18 mouse cellular contexts compared by ENCODE assay signal in the genomic region with DNA sequence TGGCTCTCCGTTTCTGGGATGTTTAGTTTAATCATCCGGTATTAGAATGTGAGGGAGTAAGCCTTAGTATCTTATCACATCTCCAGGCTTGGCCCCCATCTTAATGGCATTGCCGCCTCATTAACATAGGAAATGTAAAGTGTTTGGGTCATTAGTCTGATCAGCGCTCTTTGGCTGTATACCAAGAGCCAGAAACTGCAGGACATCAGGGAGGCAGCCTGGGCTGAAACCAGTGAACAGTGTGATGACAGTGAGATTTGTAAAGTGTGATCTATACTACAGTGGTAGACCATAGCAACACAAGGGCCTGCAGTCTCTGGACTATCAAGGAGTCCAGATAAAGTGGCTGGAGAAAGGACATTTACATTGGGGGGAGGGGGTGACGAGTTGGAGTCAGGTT.
A peak's percentile ranks its signal among the peaks of the same experiment; 100 is the strongest.
DNase-seq lines count a peak whose midpoint lies in the region; ATAC-seq lines count a peak whose summit lies in the region.
"Had no signal": no experiment of that assay in that cellular context is flagged by ENCODE, and none has a peak within 500 bp of the region (broad histone marks: within the 10 kb centered on the region; RNA-seq: fewer than 3 reads in every experiment).

No protein-coding gene starts in this region.

- H3K4me2 ChIP-seq in hindbrain, embryonic 11.5 days (replicated peaks; ENCODE audit: low read depth, low read length): no peak overlapping the region
- H3K4me2 ChIP-seq in forebrain, embryonic 14.5 days (ENCODE audit: low read length): no peak overlapping the region
- H3K4me2 ChIP-seq in hindbrain, embryonic 16.5 days (ENCODE audit: low read length): no peak overlapping the region
- no peak overlapping the region for H3K4me2 ChIP-seq in neural tube, embryonic 13.5 days
- H3K4me2 ChIP-seq: intestine, embryonic 15.5 days had no signal

- no peaks in the 10 kb centered on the region for H3K27me3 ChIP-seq in hindbrain, embryonic 11.5 days (ENCODE audit: control insufficient read depth, insufficient read depth, low read length)
- H3K27me3 ChIP-seq in hindbrain, embryonic 10.5 days (ENCODE audit: insufficient read depth, poor library complexity, severe bottlenecking): no peaks in the 10 kb centered on the region
- H3K27me3 ChIP-seq in forebrain, embryonic 14.5 days (replicated peaks; ENCODE audit: control insufficient read depth, insufficient read depth, low read length): no peaks in the 10 kb centered on the region
- no peaks in the 10 kb centered on the region for H3K27me3 ChIP-seq in hindbrain, embryonic 16.5 days (replicated peaks; ENCODE audit: control insufficient read depth, insufficient read depth, low read length)
- no peaks in the 10 kb centered on the region for H3K27me3 ChIP-seq in neural tube, embryonic 13.5 days
- H3K27me3 ChIP-seq in embryonic facial prominence, embryonic 10.5 days (replicated peaks; ENCODE audit: low read depth, poor library complexity, severe bottlenecking): no peaks in the 10 kb centered on the region
- H3K27me3 ChIP-seq: intestine, embryonic 15.5 days; Patski had no signal

- no peak overlapping the region for H3K27ac ChIP-seq in hindbrain, embryonic 11.5 days (ENCODE audit: low read depth, low read length)
- H3K27ac ChIP-seq in hindbrain, embryonic 10.5 days: no peak overlapping the region
- H3K27ac ChIP-seq in forebrain, embryonic 14.5 days (ENCODE audit: low read depth, low read length): no peak overlapping the region
- H3K27ac ChIP-seq in hindbrain, embryonic 16.5 days (ENCODE audit: low read depth, low read length): no peak overlapping the region; the same call in 1 of the 2 replicates
- peak overlapping the region; percentile 49; the same call in 1 of the 2 replicates for H3K27ac ChIP-seq in neural tube, embryonic 13.5 days (replicated peaks)
- no peak overlapping the region for H3K27ac ChIP-seq in embryonic facial prominence, embryonic 10.5 days (replicated peaks)
- H3K27ac ChIP-seq: intestine, embryonic 15.5 days; stomach, postnatal 0 days had no signal

- DNase-seq in hindbrain, embryonic 11.5 days (ENCODE audit: low spot score): no peak
- no peak for DNase-seq in hindbrain, embryonic 10.5 days (ENCODE audit: low spot score)
- peak; percentile 61 for DNase-seq in forebrain, embryonic 14.5 days (ENCODE audit: low spot score)
- no peak for DNase-seq in embryonic facial prominence, embryonic 10.5 days (ENCODE audit: low spot score)
- DNase-seq in ovary, postnatal 36 days (ENCODE audit: low spot score): no peak
- DNase-seq in layer of hippocampus, postnatal 25 days (ENCODE audit: extremely low spot score in 1 of 2, low spot score in 1 of 2): no peak
- DNase-seq: B cell, adult 2 months; cerebellum, adult 11-12 months; gastrocnemius, postnatal 14 days; heart, postnatal 14 days; kidney, postnatal 10 days; thymus, postnatal 4 days had no signal

- H3K9me3 ChIP-seq in hindbrain, embryonic 11.5 days (ENCODE audit: control insufficient read depth, low read length): no peaks in the 10 kb centered on the region
- no peaks in the 10 kb centered on the region for H3K9me3 ChIP-seq in hindbrain, embryonic 10.5 days
- no peaks in the 10 kb centered on the region for H3K9me3 ChIP-seq in forebrain, embryonic 14.5 days (replicated peaks; ENCODE audit: control insufficient read depth, low read length)
- H3K9me3 ChIP-seq in hindbrain, embryonic 16.5 days (ENCODE audit: control insufficient read depth, low read length): no peaks in the 10 kb centered on the region
- H3K9me3 ChIP-seq in neural tube, embryonic 13.5 days: no peaks in the 10 kb centered on the region
- H3K9me3 ChIP-seq in embryonic facial prominence, embryonic 10.5 days: no peaks in the 10 kb centered on the region
- H3K9me3 ChIP-seq: intestine, embryonic 15.5 days had no signal

- 75% methylated on average over 5 of the region's 5 CpGs for WGBS in hindbrain, embryonic 11.5 days
- 80% methylated on average over 5 of the region's 5 CpGs for WGBS in hindbrain, embryonic 10.5 days
- WGBS in forebrain, embryonic 14.5 days: 15% methylated on average over 5 of the region's 5 CpGs
- WGBS in hindbrain, embryonic 16.5 days: 33% methylated on average over 5 of the region's 5 CpGs
- 44% methylated on average over 5 of the region's 5 CpGs for WGBS in neural tube, embryonic 13.5 days
- WGBS in embryonic facial prominence, embryonic 10.5 days: 77% methylated on average over 5 of the region's 5 CpGs

- H3K4me1 ChIP-seq in hindbrain, embryonic 11.5 days (replicated peaks; ENCODE audit: control insufficient read depth, insufficient read depth, low read length): no peaks in the 10 kb centered on the region
- H3K4me1 ChIP-seq in hindbrain, embryonic 10.5 days (replicated peaks): 0 out of 2 replicates have a peak, but pooled peaks cover 3% of the 10 kb centered on the region
- H3K4me1 ChIP-seq in forebrain, embryonic 14.5 days (ENCODE audit: control insufficient read depth, insufficient read depth, low read length): peaks cover 29% of the 10 kb centered on the region
- H3K4me1 ChIP-seq in hindbrain, embryonic 16.5 days (ENCODE audit: control insufficient read depth, insufficient read depth, low read depth, low read length): peaks cover 10% of the 10 kb centered on the region
- peaks cover 23% of the 10 kb centered on the region for H3K4me1 ChIP-seq in neural tube, embryonic 13.5 days (replicated peaks)
- H3K4me1 ChIP-seq in embryonic facial prominence, embryonic 10.5 days: no peaks in the 10 kb centered on the region
- H3K4me1 ChIP-seq: intestine, embryonic 15.5 days had no signal

- no peaks in the 10 kb centered on the region for H3K36me3 ChIP-seq in hindbrain, embryonic 11.5 days (ENCODE audit: control insufficient read depth, insufficient read depth, low read length)
- no peaks in the 10 kb centered on the region for H3K36me3 ChIP-seq in hindbrain, embryonic 10.5 days
- no peaks in the 10 kb centered on the region for H3K36me3 ChIP-seq in forebrain, embryonic 14.5 days (ENCODE audit: control insufficient read depth, insufficient read depth, low read length)
- H3K36me3 ChIP-seq in hindbrain, embryonic 16.5 days (ENCODE audit: control insufficient read depth, insufficient read depth, low read length): no peaks in the 10 kb centered on the region
- no peaks in the 10 kb centered on the region for H3K36me3 ChIP-seq in neural tube, embryonic 13.5 days
- no peaks in the 10 kb centered on the region for H3K36me3 ChIP-seq in embryonic facial prominence, embryonic 10.5 days (replicated peaks)
- H3K36me3 ChIP-seq: intestine, embryonic 15.5 days had no signal

- H3K9ac ChIP-seq in hindbrain, embryonic 11.5 days (ENCODE audit: low read depth, low read length): no peak overlapping the region
- H3K9ac ChIP-seq in forebrain, embryonic 14.5 days (ENCODE audit: low read length): no peak overlapping the region
- H3K9ac ChIP-seq in hindbrain, embryonic 16.5 days (ENCODE audit: low read depth, low read length): no peak overlapping the region
- no peak overlapping the region for H3K9ac ChIP-seq in neural tube, embryonic 13.5 days
- H3K9ac ChIP-seq: intestine, embryonic 15.5 days had no signal

- 0 out of 2 replicates have a peak, but pooled peaks have one; percentile 46 for ATAC-seq in hindbrain, embryonic 11.5 days (ENCODE audit: low FRiP score)
- ATAC-seq in forebrain, embryonic 14.5 days: peak; percentile 56; the same call in 1 of the 2 replicates
- peak; percentile 69 for ATAC-seq in hindbrain, embryonic 16.5 days
- ATAC-seq in neural tube, embryonic 13.5 days (ENCODE audit: low read depth): peak; percentile 78
- ATAC-seq: intestine, embryonic 15.5 days; lung, postnatal 0 days; Patski had no signal

- H3K4me3 ChIP-seq in hindbrain, embryonic 11.5 days (ENCODE audit: low read depth, low read length): no peak overlapping the region
- H3K4me3 ChIP-seq in hindbrain, embryonic 10.5 days: no peak overlapping the region
- H3K4me3 ChIP-seq in forebrain, embryonic 14.5 days (ENCODE audit: low read depth, low read length): no peak overlapping the region
- H3K4me3 ChIP-seq in hindbrain, embryonic 16.5 days (ENCODE audit: low read length): no peak overlapping the region
- no peak overlapping the region for H3K4me3 ChIP-seq in neural tube, embryonic 13.5 days
- no peak overlapping the region for H3K4me3 ChIP-seq in embryonic facial prominence, embryonic 10.5 days
- H3K4me3 ChIP-seq: intestine, embryonic 15.5 days had no signal
